Mouse (Mus musculus) ES-Bruce4 (cell line): ENCODE measurements around the gene Racgap1.

ENCODE experiments used
- CTCF ChIP-seq: IDR thresholded peaks from one replicate; pipeline ENCODE4 v1.8.1; 2011; ENCODE audit warnings: low read depth, low read length
- POLR2A ChIP-seq: IDR thresholded peaks from one replicate; pipeline ENCODE4 v1.8.1; 2011; ENCODE audit warnings: low read length; ENCODE audit not compliant: insufficient read depth

DNA sequence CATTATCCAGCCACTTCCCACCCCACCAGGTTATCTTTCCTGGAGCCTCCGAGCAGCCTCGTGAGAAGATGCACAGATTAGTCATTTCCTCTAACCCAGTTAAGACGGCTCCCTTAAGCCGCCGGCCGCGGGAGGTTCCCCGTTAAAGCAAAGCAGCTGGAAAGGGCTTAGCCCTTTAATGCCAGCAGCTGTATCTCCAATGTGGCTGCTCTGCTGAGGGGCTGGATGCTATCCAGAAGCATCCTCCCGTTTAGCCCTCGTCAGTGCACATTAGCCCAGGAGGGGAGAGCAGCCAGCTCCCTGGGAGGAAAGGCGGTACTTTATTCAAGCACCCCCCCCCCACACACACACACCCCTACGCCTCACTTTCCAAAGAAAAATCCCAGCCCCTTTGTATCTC is 36.7 kb downstream of the Racgap1 start:
- TF ChIP-seq CTCF (no peak), POLR2A (no peak)
